Mouse (Mus musculus) lung, embryonic 14.5 days (tissue): ENCODE measurements around the gene Cers4. TPM values are rescaled to one million over a fixed set of nuclear protein-coding genes. Genes with fewer than 3 reads are reported as not detected.

Experiments
- ATAC-seq: fragments of 200-750 bp; cut with Nextera tagmentation; 2 replicates; pipeline ENCODE4 v1.8.0; 2017; ENCODE audit warnings: mild to moderate bottlenecking, moderate TSS enrichment, moderate library complexity; ENCODE audit not compliant: insufficient read depth
- DNase-seq: peaks from one replicate; pipeline ENCODE4 v3.0.0-alpha.2; 2015
- H3K27ac ChIP-seq: fragments of 300-500 bp; sonication (generic); 2 replicates; pipeline ENCODE4 v1.5.1; 2014; ENCODE audit warnings: low read depth, mild to moderate bottlenecking, moderate library complexity
- H3K27me3 ChIP-seq: fragments of 300-500 bp; sonication (generic); 2 replicates; pipeline ENCODE4 v1.6.1; 2014; ENCODE audit warnings: low read length, control low read depth; ENCODE audit not compliant: insufficient read depth
- H3K36me3 ChIP-seq: fragments of 300-500 bp; sonication (generic); 2 replicates; pipeline ENCODE4 v1.6.1; 2014; ENCODE audit warnings: control low read depth; ENCODE audit not compliant: insufficient read depth
- H3K4me1 ChIP-seq: fragments of 300-500 bp; sonication (generic); 2 replicates; pipeline ENCODE4 v1.6.1; 2014; ENCODE audit warnings: antibody characterized with exemption, control low read depth; ENCODE audit not compliant: insufficient read depth
- H3K4me2 ChIP-seq: fragments of 300-500 bp; sonication (generic); 2 replicates; pipeline ENCODE4 v1.6.1; 2014; ENCODE audit warnings: mild to moderate bottlenecking
- H3K4me3 ChIP-seq: fragments of 300-500 bp; sonication (generic); 2 replicates; pipeline ENCODE4 v1.5.1; 2014; ENCODE audit warnings: low read depth, low read length
- H3K9ac ChIP-seq: fragments of 300-500 bp; sonication (generic); 2 replicates; pipeline ENCODE4 v1.6.1; 2014
- H3K9me3 ChIP-seq: fragments of 300-500 bp; sonication (generic); 2 replicates; pipeline ENCODE4 v1.6.1; 2016; ENCODE audit warnings: low read depth, low read length, control low read depth
- CTCF ChIP-seq: IDR thresholded peaks from 2 replicates; pipeline ENCODE4 v1.5.1; 2016; ENCODE audit warnings: antibody characterized with exemption, low read depth
- WGBS: fragments of 180-500 bp; shearing (Covaris S2); extraction: QIAGEN DNeasy Blood & Tissue Kit; methylation state at CpG from one replicate; pipeline ENCODE4 v1.1.7; 2014; 5-methylcytosine and 5-hydroxymethylcytosine counted together
- polyA plus RNA-seq: library from polyadenylated mRNA; unstranded; fragments of >200 nt; fragmentation: Nextera tagmentation; extraction: Ambion mirVana; gene quantifications from 2 replicates; pipeline ENCODE4 v1.2.1, GENCODE M21; 2014

Cers4 gene
- polyA plus RNA-seq, 1 experiment from 2014 or later: 29.4 TPM

- no peak for TF ChIP-seq CTCF
- no peak for DNase-seq
- H3K9me3 ChIP-seq: no peaks in the 10 kb centered on the region
- H3K4me3 ChIP-seq: no peak overlapping the region
- peak; percentile 73 for ATAC-seq
- WGBS: 6% methylated on average over 2 of the region's 2 CpGs
- peak overlapping the region; percentile 95 for H3K27ac ChIP-seq
- H3K9ac ChIP-seq: peak overlapping the region; percentile 16; the same call in 1 of the 2 replicates
- 0 out of 2 replicates have a peak, but pooled peaks cover 2% of the 10 kb centered on the region for H3K36me3 ChIP-seq
- H3K4me2 ChIP-seq: peak overlapping the region; percentile 38
- H3K4me1 ChIP-seq: peaks cover 14% of the 10 kb centered on the region; the same call in 1 of the 2 replicates
- H3K27me3 ChIP-seq: no peaks in the 10 kb centered on the region
These were observed 18.7 kb downstream of the Cers4 start for GRCm38 (mm10) chr8:4511429-4512115.

DNA sequence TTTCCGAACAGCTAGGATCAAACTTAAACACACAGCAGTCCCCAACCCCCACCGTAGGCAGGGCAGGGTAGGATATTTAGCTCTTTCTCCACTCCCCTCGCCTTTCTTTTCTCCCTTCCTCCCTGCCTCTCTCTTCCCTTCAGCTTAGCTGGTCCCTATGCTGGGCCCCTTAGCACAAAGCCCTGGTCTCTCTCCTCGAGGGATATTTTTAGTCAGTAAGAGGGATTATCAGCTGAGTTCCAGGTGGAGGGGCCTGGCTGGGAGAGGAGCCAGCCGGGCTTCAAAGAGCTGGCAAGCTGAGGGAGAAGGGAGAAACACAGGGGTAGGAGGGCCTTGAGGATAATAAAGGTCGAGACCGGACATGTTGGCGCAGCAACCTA lies 19.3 kb downstream of the Cers4 start:
- DNase-seq: peak; percentile 74
- Histone ChIP-seq H3K9ac (peak overlapping the region; percentile 16; the same call in 1 of the 2 replicates), H3K27me3 (no peaks in the 10 kb centered on the region), H3K36me3 (peaks cover 7% of the 10 kb centered on the region), H3K4me1 (peaks cover 14% of the 10 kb centered on the region; the same call in 1 of the 2 replicates), H3K9me3 (no peaks in the 10 kb centered on the region), H3K27ac (peak overlapping the region; percentile 95), H3K4me2 (peak overlapping the region; percentile 38), H3K4me3 (no peak overlapping the region)
- TF ChIP-seq CTCF: no peak
- ATAC-seq: peak; percentile 86
- 19% methylated on average over 8 of the region's 8 CpGs for WGBS

GRCm38 (mm10) chr8:4516162-4516561 lies 23.3 kb downstream of the Cers4 start:
- peak; percentile 74 for TF ChIP-seq CTCF
- no peak overlapping the region for H3K27ac ChIP-seq
- no peak overlapping the region for H3K9ac ChIP-seq
- no peak; the same call in 1 of the 2 replicates for ATAC-seq
- H3K4me1 ChIP-seq: peaks cover 9% of the 10 kb centered on the region; the same call in 1 of the 2 replicates
- H3K27me3 ChIP-seq: no peaks in the 10 kb centered on the region
- no peaks in the 10 kb centered on the region for H3K9me3 ChIP-seq
- DNase-seq: peak; percentile 71
- H3K36me3 ChIP-seq: peaks cover 29% of the 10 kb centered on the region
- no peak overlapping the region for H3K4me2 ChIP-seq
- no peak overlapping the region for H3K4me3 ChIP-seq
- WGBS: 77% methylated on average over 2 of the region's 2 CpGs

DNA sequence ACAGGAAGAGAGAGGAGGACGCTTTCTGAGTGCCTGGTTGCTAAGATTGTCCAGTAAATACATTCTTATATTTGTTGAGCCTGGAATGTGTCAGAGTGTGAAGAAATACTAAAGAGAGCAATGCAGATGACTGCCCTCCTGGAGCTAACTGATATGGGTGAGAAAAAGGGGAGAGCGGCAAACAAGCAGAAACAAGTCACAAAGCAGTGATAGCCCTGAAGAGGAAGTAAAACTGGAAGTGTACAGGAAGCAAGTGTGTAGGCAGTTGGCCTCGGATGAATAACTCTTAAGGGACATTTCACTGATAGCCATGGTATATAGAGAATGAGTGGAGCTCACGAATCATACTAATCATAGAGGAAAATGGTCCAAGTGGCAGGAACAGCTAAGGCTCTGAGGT lies 28.6 kb downstream of the Cers4 start:
- H3K27ac ChIP-seq: no peak overlapping the region
- H3K9ac ChIP-seq: no peak overlapping the region
- no peak overlapping the region for H3K4me3 ChIP-seq
- no peaks in the 10 kb centered on the region for H3K4me1 ChIP-seq
- no peak overlapping the region for H3K4me2 ChIP-seq
- peaks cover 36% of the 10 kb centered on the region for H3K36me3 ChIP-seq
- no peaks in the 10 kb centered on the region for H3K27me3 ChIP-seq
- no peak for TF ChIP-seq CTCF
- no peaks in the 10 kb centered on the region for H3K9me3 ChIP-seq
- DNase-seq: no peak
- WGBS: 78% methylated on average over 4 of the region's 4 CpGs
- ATAC-seq: no peak

GRCm38 (mm10) chr8:4523525-4523924 lies 30.7 kb downstream of the Cers4 start:
- no peaks in the 10 kb centered on the region for H3K9me3 ChIP-seq
- no peak overlapping the region for H3K4me3 ChIP-seq
- ATAC-seq (no peak), DNase-seq (no peak)
- 95% methylated on average over 10 of the region's 10 CpGs for WGBS
- TF ChIP-seq CTCF: no peak
- no peak overlapping the region for H3K27ac ChIP-seq
- no peaks in the 10 kb centered on the region for H3K27me3 ChIP-seq
- no peak overlapping the region for H3K9ac ChIP-seq
- peaks cover 25% of the 10 kb centered on the region; the same call in 1 of the 2 replicates for H3K36me3 ChIP-seq
- H3K4me2 ChIP-seq: no peak overlapping the region
- H3K4me1 ChIP-seq: no peaks in the 10 kb centered on the region

Other genes with a start within 250 kb of the Cers4 start
- 2.0 and 3.2 TPM in 2 replicates for gene Tgfbr3l, start 244.8 kb upstream of the Cers4 start, polyA plus RNA-seq
- 60.6 and 63.5 TPM in 2 replicates for gene Snapc2, start 239.9 kb upstream of the Cers4 start, polyA plus RNA-seq
- 65.7 and 80.7 TPM in 2 replicates for gene Ctxn1, start 233.8 kb upstream of the Cers4 start, polyA plus RNA-seq
- gene Timm44, start 217.1 kb upstream of the Cers4 start, polyA plus RNA-seq: 74.9 and 77.0 TPM in 2 replicates
- 16.2 and 16.4 TPM in 2 replicates for gene Ccl25, start 167.8 kb upstream of the Cers4 start, polyA plus RNA-seq
- gene Elavl1, start 167.6 kb upstream of the Cers4 start, polyA plus RNA-seq: 307 and 319 TPM in 2 replicates
- gene Zfp958, start 120.1 kb downstream of the Cers4 start, polyA plus RNA-seq: 14.2 and 15.0 TPM in 2 replicates